Mouse (Mus musculus) thymus, adult 2 months (tissue): ENCODE measurements around the gene Tmem144. TPM values are rescaled to one million over a fixed set of nuclear protein-coding genes. Genes with fewer than 3 reads are reported as not detected.
A peak's percentile ranks its signal among the peaks of the same experiment; 100 is the strongest.

Source experiments
- DNase-seq: peaks from one replicate; pipeline ENCODE4 v3.0.0; 2021
- H3K27ac ChIP-seq: fragments of 200-500 bp; 2 replicates; pipeline ENCODE4 v1.5.1; 2012; ENCODE audit warnings: low read length, control low read depth; ENCODE audit not compliant: control insufficient read depth, insufficient read depth
- H3K27me3 ChIP-seq: fragments of 200-500 bp; 2 replicates; pipeline ENCODE4 v1.6.1; 2012; ENCODE audit warnings: mild to moderate bottlenecking, low read length, moderate library complexity, mixed read lengths; ENCODE audit not compliant: control insufficient read depth, insufficient read depth
- H3K36me3 ChIP-seq: fragments of 200-500 bp; 2 replicates; pipeline ENCODE4 v1.6.1; 2012; ENCODE audit warnings: mild to moderate bottlenecking, low read length, moderate library complexity; ENCODE audit not compliant: control insufficient read depth, insufficient read depth
- H3K4me1 ChIP-seq: fragments of 200-500 bp; replicated peaks from 2 replicates; pipeline ENCODE4 v1.6.1; 2012; ENCODE audit warnings: low read length; ENCODE audit not compliant: control insufficient read depth, insufficient read depth
- H3K4me3 ChIP-seq: fragments of 200-500 bp; 2 replicates; pipeline ENCODE4 v1.5.1; 2012; ENCODE audit warnings: mild to moderate bottlenecking, low read length, control low read depth, moderate library complexity; ENCODE audit not compliant: control insufficient read depth, insufficient read depth
- CTCF ChIP-seq: fragments of 200-500 bp; IDR thresholded peaks from 2 replicates; pipeline ENCODE4 v1.5.1; 2012; ENCODE audit warnings: mild to moderate bottlenecking, control low read depth, low read length, moderate library complexity, borderline replicate concordance; ENCODE audit not compliant: control insufficient read depth, poor library complexity, insufficient read depth; ENCODE audit errors: extremely low read depth
- POLR2A ChIP-seq: fragments of 200-500 bp; IDR thresholded peaks from 2 replicates; pipeline ENCODE4 v1.6.1; 2012; ENCODE audit warnings: mild to moderate bottlenecking, low read length, control low read depth, moderate library complexity; ENCODE audit not compliant: control insufficient read depth, poor library complexity, insufficient read depth; ENCODE audit errors: extremely low read depth
- WGBS: fragments of 180-500 bp; shearing (Covaris S2); methylation state at CpG from one replicate; pipeline ENCODE4 v1.1.7; 2018; 5-methylcytosine and 5-hydroxymethylcytosine counted together
- polyA plus RNA-seq: library from polyadenylated mRNA; depleted of rRNA; stranded (reverse); fragments of >200 nt; gene quantifications from 2 replicates; pipeline ENCODE4 v1.2.3, GENCODE M21; 2012

Tmem144 gene
- polyA plus RNA-seq, 1 experiment: 0.38 TPM

- 58% methylated on average over 5 of the region's 5 CpGs for WGBS
- no peak within 1 kb of the TSS for H3K4me3 ChIP-seq
- H3K27me3 ChIP-seq: peaks cover 3% of the 10 kb centered on the region; the same call in 1 of the 2 replicates
- no peak within 1 kb of the TSS for H3K27ac ChIP-seq
- H3K36me3 ChIP-seq: no peaks in the 10 kb centered on the region
- DNase-seq: no peak
- H3K4me1 ChIP-seq: no peaks in the 10 kb centered on the region
- TF ChIP-seq CTCF (no peak), POLR2A (no peak)
These were observed 31.7 kb upstream of the Tmem144 start, which contains the start of gene Fam198b for GRCm38 (mm10) chr3:79884305-79884704. TSS of gene Fam198b (plus strand) at chr3:79884533.

- H3K4me1 ChIP-seq: no peaks in the 10 kb centered on the region
- TF ChIP-seq CTCF (no peak), POLR2A (no peak)
- peaks cover 3% of the 10 kb centered on the region; the same call in 1 of the 2 replicates for H3K27me3 ChIP-seq
- no peaks in the 10 kb centered on the region for H3K36me3 ChIP-seq
- WGBS: 33% methylated on average over 7 of the region's 7 CpGs
- DNase-seq: peak; percentile 46
- H3K4me3 ChIP-seq: no peak overlapping the region
- H3K27ac ChIP-seq: no peak overlapping the region
These were observed 30.5 kb upstream of the Tmem144 start for GRCm38 (mm10) chr3:79883092-79883491.

DNA sequence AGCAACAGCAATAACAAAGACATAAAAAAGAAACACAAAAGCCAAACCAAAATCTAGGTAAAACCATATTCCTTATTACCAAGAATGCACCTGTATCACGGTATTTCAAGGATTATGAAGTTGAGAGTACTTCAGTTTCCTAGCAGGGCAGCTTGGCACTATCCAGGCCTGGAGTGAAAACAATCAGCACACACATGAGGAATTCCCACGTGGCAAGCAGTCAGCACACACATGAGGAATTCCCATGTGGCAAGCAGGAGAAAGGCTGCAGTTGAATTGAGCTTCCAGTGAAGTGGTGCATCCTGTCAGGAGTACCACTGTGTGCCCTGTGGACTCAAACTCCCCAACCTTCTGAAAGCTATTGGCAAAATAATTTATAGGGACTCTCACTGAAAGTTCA lies 29.1 kb upstream of the Tmem144 start:
- no peak for TF ChIP-seq CTCF
- no peak for TF ChIP-seq POLR2A
- no peak overlapping the region for H3K27ac ChIP-seq

GRCm38 (mm10) chr3:79879246-79879645 lies 26.7 kb upstream of the Tmem144 start:
- Histone ChIP-seq H3K27ac (no peak overlapping the region), H3K4me1 (no peaks in the 10 kb centered on the region), H3K27me3 (no peaks in the 10 kb centered on the region), H3K4me3 (no peak overlapping the region), H3K36me3 (no peaks in the 10 kb centered on the region)
- WGBS: 80% methylated on average over 9 of the region's 9 CpGs
- TF ChIP-seq POLR2A: no peak
- TF ChIP-seq CTCF: no peak
- no peak for DNase-seq

More for the DNA sequence above, 29.1 kb upstream of the Tmem144 start:
- H3K27me3 ChIP-seq: peaks cover 3% of the 10 kb centered on the region; the same call in 1 of the 2 replicates
- H3K36me3 ChIP-seq: no peaks in the 10 kb centered on the region
- H3K4me1 ChIP-seq: no peaks in the 10 kb centered on the region
- no peak overlapping the region for H3K4me3 ChIP-seq
- no peak for DNase-seq
- 76% methylated on average over 2 of the region's 2 CpGs for WGBS

GRCm38 (mm10) chr3:79878350-79878749 lies 25.8 kb upstream of the Tmem144 start:
- no peaks in the 10 kb centered on the region for H3K27me3 ChIP-seq
- no peak for TF ChIP-seq CTCF
- no peak for TF ChIP-seq POLR2A
- WGBS: 95% methylated on average over 3 of the region's 3 CpGs
- no peaks in the 10 kb centered on the region for H3K4me1 ChIP-seq
- no peaks in the 10 kb centered on the region for H3K36me3 ChIP-seq
- H3K4me3 ChIP-seq: no peak overlapping the region
- DNase-seq: no peak
- H3K27ac ChIP-seq: no peak overlapping the region

- H3K27me3 ChIP-seq: no peaks in the 10 kb centered on the region
- no peak overlapping the region for H3K27ac ChIP-seq
- H3K36me3 ChIP-seq: no peaks in the 10 kb centered on the region
- no peak for DNase-seq
- no peaks in the 10 kb centered on the region for H3K4me1 ChIP-seq
- 96% methylated on average over 5 of the region's 5 CpGs for WGBS
- H3K4me3 ChIP-seq: no peak overlapping the region
- no peak for TF ChIP-seq CTCF
These were observed 22.9 kb upstream of the Tmem144 start for GRCm38 (mm10) chr3:79875471-79875870.

- Histone ChIP-seq H3K4me1 (no peaks in the 10 kb centered on the region), H3K36me3 (no peaks in the 10 kb centered on the region), H3K27me3 (no peaks in the 10 kb centered on the region), H3K4me3 (no peak overlapping the region), H3K27ac (no peak overlapping the region)
- no peak for TF ChIP-seq POLR2A
- no peak for TF ChIP-seq CTCF
- no peak for DNase-seq
- 83% methylated on average over 1 of the region's 1 CpGs for WGBS
These were observed 14.6 kb upstream of the Tmem144 start for GRCm38 (mm10) chr3:79867121-79867709.
